Mouse (Mus musculus) right cerebral cortex, postnatal 14 days (tissue): ENCODE measurements around the gene Casp1.

Experiments used
- DNase-seq: peaks from one replicate; pipeline ENCODE4 v3.0.0; 2022

Casp1 gene

GRCm38 (mm10) chr9:5298329-5299131, at the start of gene Casp1:
Gene Casp1 (plus strand): TSS chr9:5298517.
- DNase-seq: no peak

GRCm38 (mm10) chr9:5263951-5264475, 34.3 kb upstream of the Casp1 start:
- DNase-seq: no peak

- DNase-seq: no peak
These were observed 28.0 kb upstream of the Casp1 start for GRCm38 (mm10) chr9:5270274-5270673.

- DNase-seq: no peak
These were observed 27.4 kb upstream of the Casp1 start for GRCm38 (mm10) chr9:5270884-5271283.

- no peak for DNase-seq
These were observed 26.9 kb upstream of the Casp1 start for GRCm38 (mm10) chr9:5271334-5271845.

GRCm38 (mm10) chr9:5286071-5286470, 12.2 kb upstream of the Casp1 start:
- no peak for DNase-seq

GRCm38 (mm10) chr9:5286597-5286996, 11.7 kb upstream of the Casp1 start:
- DNase-seq: no peak

GRCm38 (mm10) chr9:5296354-5297237, 1.7 kb upstream of the Casp1 start:
- DNase-seq: no peak

GRCm38 (mm10) chr9:5299132-5299381, 740 bp downstream of the Casp1 start:
- DNase-seq: no peak

- no peak for DNase-seq
These were observed 10.2 kb downstream of the Casp1 start, which contains the start of gene Casp4 for GRCm38 (mm10) chr9:5308561-5308960. Gene Casp4 (plus strand): TSS chr9:5308828.

- no peak for DNase-seq
These were observed 11.8 kb downstream of the Casp1 start for GRCm38 (mm10) chr9:5310112-5310511.

- no peak for DNase-seq
These were observed 13.1 kb downstream of the Casp1 start for GRCm38 (mm10) chr9:5311435-5311834.

GRCm38 (mm10) chr9:5328204-5328603, 29.9 kb downstream of the Casp1 start:
- no peak for DNase-seq

- DNase-seq: no peak
These were observed 34.1 kb downstream of the Casp1 start for GRCm38 (mm10) chr9:5332441-5332840.

GRCm38 (mm10) chr9:5333422-5333821, 35.1 kb downstream of the Casp1 start:
- no peak for DNase-seq

- no peak for DNase-seq
These were observed 44.8 kb downstream of the Casp1 start for GRCm38 (mm10) chr9:5343092-5343491.

GRCm38 (mm10) chr9:5344090-5344489, 45.8 kb downstream of the Casp1 start:
- DNase-seq: no peak

- no peak for DNase-seq
These were observed 47.1 kb downstream of the Casp1 start, which contains the start of gene Casp12 for GRCm38 (mm10) chr9:5345291-5345898. Gene Casp12 (plus strand): TSS chr9:5345430.

GRCm38 (mm10) chr9:5347381-5347780, 49.1 kb downstream of the Casp1 start:
- DNase-seq: no peak

GRCm38 (mm10) chr9:5353673-5354072, 55.4 kb downstream of the Casp1 start:
- no peak for DNase-seq

GRCm38 (mm10) chr9:5356801-5357200, 58.5 kb downstream of the Casp1 start:
- no peak for DNase-seq
